Comparison of ENCODE assay signal across 35 mouse cellular contexts in genomic region chrX:18618581-18618980, GRCm38 (mm10).
"Had no signal": no experiment of that assay in that cellular context is flagged by ENCODE, and none has a peak within 500 bp of the region (broad histone marks: within the 10 kb centered on the region; RNA-seq: fewer than 3 reads in every experiment).

No protein-coding gene starts in this region.

- DNase-seq: heart, postnatal 10 days; heart, postnatal 14 days; heart, postnatal 36 days; heart, postnatal 4 days; kidney, adult 11 months; kidney, adult 18-20 months; kidney, adult 2 months; kidney, adult 8-10 months; kidney, adult 9 months; kidney, postnatal 10 days; kidney, postnatal 14 days; kidney, postnatal 25 days; kidney, postnatal 36 days; kidney, postnatal 4 days; layer of hippocampus, adult 9-11 months; layer of hippocampus, postnatal 36 days had no signal

- ATAC-seq: hindbrain, embryonic 16.5 days; hindbrain, postnatal 0 days; inflammation-experienced regulatory T-cells, adult 6 months; intestine, embryonic 15.5 days; intestine, embryonic 16.5 days; intestine, postnatal 0 days had no signal

- H3K4me2 ChIP-seq: heart, embryonic 11.5 days; heart, embryonic 12.5 days; heart, embryonic 13.5 days; heart, embryonic 15.5 days; hindbrain, embryonic 12.5 days; hindbrain, embryonic 13.5 days; hindbrain, embryonic 14.5 days; hindbrain, embryonic 15.5 days; intestine, embryonic 15.5 days; kidney, embryonic 15.5 days had no signal

- H3K27ac ChIP-seq: heart, embryonic 13.5 days; heart, embryonic 15.5 days; hindbrain, embryonic 10.5 days; hindbrain, embryonic 12.5 days; hindbrain, embryonic 13.5 days; hindbrain, embryonic 14.5 days; hindbrain, embryonic 15.5 days; hindbrain, postnatal 0 days; intestine, embryonic 15.5 days; kidney, embryonic 15.5 days; kidney, postnatal 0 days; layer of hippocampus, adult 2 months; left cerebral cortex, adult 2 months had no signal

- H3K9ac ChIP-seq: heart, embryonic 12.5 days; heart, embryonic 13.5 days; heart, embryonic 15.5 days; hindbrain, embryonic 12.5 days; hindbrain, embryonic 13.5 days; hindbrain, embryonic 14.5 days; hindbrain, embryonic 15.5 days; intestine, embryonic 15.5 days; kidney, embryonic 15.5 days had no signal

- H3K4me3 ChIP-seq: heart, embryonic 12.5 days; heart, embryonic 13.5 days; heart, embryonic 15.5 days; hindbrain, embryonic 10.5 days; hindbrain, embryonic 12.5 days; hindbrain, embryonic 13.5 days; hindbrain, embryonic 15.5 days; intestine, embryonic 15.5 days; kidney, embryonic 15.5 days; layer of hippocampus, adult 2 months; left cerebral cortex, adult 2 months had no signal

- H3K27me3 ChIP-seq: heart, embryonic 12.5 days; heart, embryonic 13.5 days; heart, embryonic 15.5 days; hindbrain, embryonic 12.5 days; hindbrain, embryonic 13.5 days; hindbrain, embryonic 15.5 days; intestine, embryonic 15.5 days; kidney, embryonic 15.5 days had no signal

- H3K36me3 ChIP-seq: heart, embryonic 12.5 days; heart, embryonic 13.5 days; heart, embryonic 15.5 days; hindbrain, embryonic 10.5 days; hindbrain, embryonic 12.5 days; hindbrain, embryonic 13.5 days; hindbrain, embryonic 15.5 days; intestine, embryonic 15.5 days; kidney, embryonic 15.5 days had no signal

- H3K9me3 ChIP-seq: heart, embryonic 12.5 days; heart, embryonic 15.5 days; hindbrain, embryonic 10.5 days; hindbrain, embryonic 12.5 days; hindbrain, embryonic 13.5 days; hindbrain, embryonic 15.5 days; intestine, embryonic 15.5 days; kidney, embryonic 15.5 days had no signal

- H3K4me1 ChIP-seq: heart, embryonic 12.5 days; heart, embryonic 13.5 days; heart, embryonic 15.5 days; hindbrain, embryonic 10.5 days; hindbrain, embryonic 12.5 days; hindbrain, embryonic 13.5 days; hindbrain, embryonic 15.5 days; intestine, embryonic 15.5 days; kidney, embryonic 15.5 days had no signal
